Mouse (Mus musculus) limb, embryonic 12.5 days (tissue): ENCODE data around the gene Tfam. TPM values are rescaled to one million over a fixed set of nuclear protein-coding genes. Genes with fewer than 3 reads are reported as not detected.

Experiments
- ATAC-seq: fragments of 200-750 bp; cut with Nextera tagmentation; 2 replicates; pipeline ENCODE4 v1.8.0; 2017; ENCODE audit warnings: low read depth, moderate TSS enrichment; ENCODE audit not compliant: insufficient number of reproducible peaks, insufficient read depth, low FRiP score, low TSS enrichment
- H3K27ac ChIP-seq: fragments of 300-500 bp; sonication (generic); 2 replicates; pipeline ENCODE4 v1.5.1; 2016; ENCODE audit warnings: mild to moderate bottlenecking, moderate library complexity
- H3K27me3 ChIP-seq: fragments of 300-500 bp; sonication (generic); 2 replicates; pipeline ENCODE4 v1.6.1; 2016; ENCODE audit warnings: mild to moderate bottlenecking, moderate library complexity
- H3K36me3 ChIP-seq: fragments of 300-500 bp; sonication (generic); 2 replicates; pipeline ENCODE4 v1.6.1; 2016; ENCODE audit warnings: mild to moderate bottlenecking, moderate library complexity
- H3K4me1 ChIP-seq: fragments of 300-500 bp; sonication (generic); replicated peaks from 2 replicates; pipeline ENCODE4 v1.6.1; 2016
- H3K4me2 ChIP-seq: fragments of 300-500 bp; sonication (generic); 2 replicates; pipeline ENCODE4 v1.6.1; 2016; ENCODE audit warnings: mild to moderate bottlenecking, moderate library complexity
- H3K4me3 ChIP-seq: fragments of 300-500 bp; sonication (generic); replicated peaks from 2 replicates; pipeline ENCODE4 v1.5.1; 2016; ENCODE audit warnings: mild to moderate bottlenecking
- H3K9ac ChIP-seq: fragments of 300-500 bp; sonication (generic); replicated peaks from 2 replicates; pipeline ENCODE4 v1.6.1; 2016; ENCODE audit warnings: mild to moderate bottlenecking, moderate library complexity
- H3K9me3 ChIP-seq: fragments of 300-500 bp; sonication (generic); 2 replicates; pipeline ENCODE4 v1.6.1; 2016; ENCODE audit warnings: mild to moderate bottlenecking, moderate library complexity
- WGBS: fragments of 180-500 bp; shearing (Covaris S2); methylation state at CpG from one replicate; pipeline ENCODE4 v1.1.7; 2016; 5-methylcytosine and 5-hydroxymethylcytosine counted together
- polyA plus RNA-seq: library from polyadenylated mRNA; unstranded; fragments of >200 nt; fragmentation: Nextera tagmentation; extraction: Ambion mirVana; gene quantifications from 2 replicates; pipeline ENCODE4 v1.2.1, GENCODE M21; 2016

The Tfam gene
- polyA plus RNA-seq, result 91.8 and 99.5 TPM in 2 replicates

- Histone ChIP-seq H3K27me3 (no peaks in the 10 kb centered on the region), H3K36me3 (peaks cover 22% of the 10 kb centered on the region), H3K4me1 (peaks cover 12% of the 10 kb centered on the region), H3K9ac (peak within 1 kb of the TSS; percentile 77), H3K4me3 (peak within 1 kb of the TSS; percentile 80), H3K4me2 (peak within 1 kb of the TSS; percentile 76), H3K27ac (peak within 1 kb of the TSS; percentile 77), H3K9me3 (no peaks in the 10 kb centered on the region)
- no peak for ATAC-seq
- WGBS, result 4% methylated on average over 7 of the region's 7 CpGs
Observed at GRCm38 (mm10) chr10:71238240-71238554, at the start of gene Tfam. Gene Tfam (minus strand): TSS chr10:71238280.

- Histone ChIP-seq H3K9ac (peak within 1 kb of the TSS; percentile 94), H3K9me3 (no peaks in the 10 kb centered on the region), H3K4me2 (peak within 1 kb of the TSS; percentile 66), H3K36me3 (peaks cover 8% of the 10 kb centered on the region; the same call in 1 of the 2 replicates), H3K4me3 (peak within 1 kb of the TSS; percentile 94), H3K27ac (peak within 1 kb of the TSS; percentile 66), H3K27me3 (peaks cover 20% of the 10 kb centered on the region; the same call in 1 of the 2 replicates), H3K4me1 (peaks cover 21% of the 10 kb centered on the region)
- under 1% methylated on average over 50 of the region's 50 CpGs for WGBS
- peak; percentile 90 for ATAC-seq
Observed at GRCm38 (mm10) chr10:71285126-71285580, 47.1 kb upstream of the Tfam start, which contains the start of gene Ube2d1. Gene Ube2d1 (minus strand): TSS chr10:71285262.

GRCm38 (mm10) chr10:71284511-71285125 lies 46.5 kb upstream of the Tfam start:
- peak; percentile 86 for ATAC-seq
- peak overlapping the region; percentile 66 for H3K4me2 ChIP-seq
- peak overlapping the region; percentile 94 for H3K9ac ChIP-seq
- H3K27ac ChIP-seq, result peak overlapping the region; percentile 66
- no peaks in the 10 kb centered on the region for H3K9me3 ChIP-seq
- peak overlapping the region; percentile 94 for H3K4me3 ChIP-seq
- under 1% methylated on average over 41 of the region's 41 CpGs for WGBS
- H3K27me3 ChIP-seq, result peaks cover 20% of the 10 kb centered on the region; the same call in 1 of the 2 replicates
- peaks cover 8% of the 10 kb centered on the region; the same call in 1 of the 2 replicates for H3K36me3 ChIP-seq
- H3K4me1 ChIP-seq, result peaks cover 21% of the 10 kb centered on the region

GRCm38 (mm10) chr10:71284131-71284510 lies 46.0 kb upstream of the Tfam start:
- H3K9me3 ChIP-seq, result no peaks in the 10 kb centered on the region
- peak overlapping the region; percentile 94 for H3K9ac ChIP-seq
- peaks cover 20% of the 10 kb centered on the region; the same call in 1 of the 2 replicates for H3K27me3 ChIP-seq
- peaks cover 8% of the 10 kb centered on the region; the same call in 1 of the 2 replicates for H3K36me3 ChIP-seq
- H3K27ac ChIP-seq, result peak overlapping the region; percentile 66; the same call in 1 of the 2 replicates
- peaks cover 21% of the 10 kb centered on the region for H3K4me1 ChIP-seq
- H3K4me2 ChIP-seq, result peak overlapping the region; percentile 66
- WGBS, result 16% methylated on average over 8 of the region's 8 CpGs
- no peak for ATAC-seq
- peak overlapping the region; percentile 94 for H3K4me3 ChIP-seq

GRCm38 (mm10) chr10:71273008-71273739 lies 35.1 kb upstream of the Tfam start:
- Histone ChIP-seq H3K4me1 (peaks cover 10% of the 10 kb centered on the region), H3K27ac (no peak overlapping the region; the same call in 1 of the 2 replicates), H3K4me2 (peak overlapping the region; percentile 4; the same call in 1 of the 2 replicates), H3K4me3 (no peak overlapping the region), H3K27me3 (no peaks in the 10 kb centered on the region), H3K9ac (no peak overlapping the region), H3K36me3 (peaks cover 7% of the 10 kb centered on the region; the same call in 1 of the 2 replicates), H3K9me3 (no peaks in the 10 kb centered on the region)
- ATAC-seq, result no peak
- WGBS, result 40% methylated on average over 9 of the region's 9 CpGs

- Histone ChIP-seq H3K4me1 (peaks cover 3% of the 10 kb centered on the region), H3K9ac (no peak overlapping the region), H3K4me2 (no peak overlapping the region), H3K4me3 (no peak overlapping the region), H3K27me3 (no peaks in the 10 kb centered on the region), H3K27ac (no peak overlapping the region), H3K9me3 (no peaks in the 10 kb centered on the region), H3K36me3 (no peaks in the 10 kb centered on the region)
- ATAC-seq, result no peak
- 87% methylated on average over 2 of the region's 2 CpGs for WGBS
Observed at GRCm38 (mm10) chr10:71267973-71268372, 29.9 kb upstream of the Tfam start.

GRCm38 (mm10) chr10:71267511-71267910 lies 29.4 kb upstream of the Tfam start:
- Histone ChIP-seq H3K9ac (no peak overlapping the region), H3K27ac (no peak overlapping the region), H3K4me2 (no peak overlapping the region), H3K36me3 (no peaks in the 10 kb centered on the region), H3K4me3 (no peak overlapping the region), H3K27me3 (no peaks in the 10 kb centered on the region), H3K4me1 (peaks cover 5% of the 10 kb centered on the region), H3K9me3 (no peaks in the 10 kb centered on the region)
- WGBS, result 87% methylated on average over 11 of the region's 11 CpGs
- no peak for ATAC-seq

- 82% methylated on average over 4 of the region's 4 CpGs for WGBS
- H3K36me3 ChIP-seq, result peaks cover 16% of the 10 kb centered on the region; the same call in 1 of the 2 replicates
- H3K27me3 ChIP-seq, result no peaks in the 10 kb centered on the region
- no peak overlapping the region for H3K4me3 ChIP-seq
- no peak overlapping the region for H3K9ac ChIP-seq
- H3K27ac ChIP-seq, result no peak overlapping the region
- no peaks in the 10 kb centered on the region for H3K9me3 ChIP-seq
- no peak overlapping the region for H3K4me2 ChIP-seq
- H3K4me1 ChIP-seq, result peaks cover 15% of the 10 kb centered on the region
- ATAC-seq, result no peak
Observed at GRCm38 (mm10) chr10:71265067-71265466, 27.0 kb upstream of the Tfam start.

GRCm38 (mm10) chr10:71261637-71262036 lies 23.6 kb upstream of the Tfam start:
- H3K36me3 ChIP-seq, result peaks cover 44% of the 10 kb centered on the region
- 80% methylated on average over 8 of the region's 8 CpGs for WGBS
- no peak for ATAC-seq

GRCm38 (mm10) chr10:71258943-71259342 lies 20.9 kb upstream of the Tfam start:
- no peaks in the 10 kb centered on the region for H3K9me3 ChIP-seq
- H3K36me3 ChIP-seq, result peaks cover 67% of the 10 kb centered on the region
- H3K4me3 ChIP-seq, result no peak overlapping the region
- H3K4me1 ChIP-seq, result peaks cover 15% of the 10 kb centered on the region
- H3K27me3 ChIP-seq, result no peaks in the 10 kb centered on the region
- H3K9ac ChIP-seq, result no peak overlapping the region
- H3K27ac ChIP-seq, result no peak overlapping the region
- 85% methylated on average over 5 of the region's 5 CpGs for WGBS
- no peak overlapping the region for H3K4me2 ChIP-seq
- ATAC-seq, result no peak

More at GRCm38 (mm10) chr10:71261637-71262036, 23.6 kb upstream of the Tfam start:
- no peak overlapping the region for H3K9ac ChIP-seq
- no peak overlapping the region for H3K4me2 ChIP-seq
- H3K9me3 ChIP-seq, result no peaks in the 10 kb centered on the region
- H3K27ac ChIP-seq, result 0 out of 2 replicates have a peak overlapping the region, but pooled peaks have one; percentile 23
- H3K4me3 ChIP-seq, result no peak overlapping the region
- H3K27me3 ChIP-seq, result no peaks in the 10 kb centered on the region
- H3K4me1 ChIP-seq, result peaks cover 15% of the 10 kb centered on the region

- WGBS, result 90% methylated on average over 8 of the region's 8 CpGs
- peaks cover 67% of the 10 kb centered on the region for H3K36me3 ChIP-seq
- H3K4me2 ChIP-seq, result no peak overlapping the region
- no peak overlapping the region for H3K9ac ChIP-seq
- H3K27me3 ChIP-seq, result no peaks in the 10 kb centered on the region
- no peaks in the 10 kb centered on the region for H3K9me3 ChIP-seq
- ATAC-seq, result no peak
- H3K27ac ChIP-seq, result no peak overlapping the region
- H3K4me1 ChIP-seq, result peaks cover 15% of the 10 kb centered on the region
- H3K4me3 ChIP-seq, result no peak overlapping the region
Observed at GRCm38 (mm10) chr10:71258516-71258915, 20.4 kb upstream of the Tfam start.
